Mouse (Mus musculus) lung, embryonic 14.5 days (tissue): ENCODE measurements at regions not wholly inside any gene's neighbourhood (a gene's known extent, or its start where the extent isn't known, plus 50 kb on each side); places are given as distances from the start of the nearest gene placed in this dataset.
A peak's percentile ranks its signal among the peaks of the same experiment; 100 is the strongest.

Experiments
- ATAC-seq: fragments of 200-750 bp; cut with Nextera tagmentation; 2 replicates; pipeline ENCODE4 v1.8.0; 2017; ENCODE audit warnings: mild to moderate bottlenecking, moderate TSS enrichment, moderate library complexity; ENCODE audit not compliant: insufficient read depth
- DNase-seq: peaks from one replicate; pipeline ENCODE4 v3.0.0-alpha.2; 2015
- H3K27ac ChIP-seq: fragments of 300-500 bp; sonication (generic); 2 replicates; pipeline ENCODE4 v1.5.1; 2014; ENCODE audit warnings: low read depth, mild to moderate bottlenecking, moderate library complexity
- H3K27me3 ChIP-seq: fragments of 300-500 bp; sonication (generic); 2 replicates; pipeline ENCODE4 v1.6.1; 2014; ENCODE audit warnings: low read length, control low read depth; ENCODE audit not compliant: insufficient read depth
- H3K36me3 ChIP-seq: fragments of 300-500 bp; sonication (generic); 2 replicates; pipeline ENCODE4 v1.6.1; 2014; ENCODE audit warnings: control low read depth; ENCODE audit not compliant: insufficient read depth
- H3K4me1 ChIP-seq: fragments of 300-500 bp; sonication (generic); 2 replicates; pipeline ENCODE4 v1.6.1; 2014; ENCODE audit warnings: antibody characterized with exemption, control low read depth; ENCODE audit not compliant: insufficient read depth
- H3K4me2 ChIP-seq: fragments of 300-500 bp; sonication (generic); 2 replicates; pipeline ENCODE4 v1.6.1; 2014; ENCODE audit warnings: mild to moderate bottlenecking
- H3K4me3 ChIP-seq: fragments of 300-500 bp; sonication (generic); 2 replicates; pipeline ENCODE4 v1.5.1; 2014; ENCODE audit warnings: low read depth, low read length
- H3K9ac ChIP-seq: fragments of 300-500 bp; sonication (generic); 2 replicates; pipeline ENCODE4 v1.6.1; 2014
- H3K9me3 ChIP-seq: fragments of 300-500 bp; sonication (generic); 2 replicates; pipeline ENCODE4 v1.6.1; 2016; ENCODE audit warnings: low read depth, low read length, control low read depth
- CTCF ChIP-seq: IDR thresholded peaks from 2 replicates; pipeline ENCODE4 v1.5.1; 2016; ENCODE audit warnings: antibody characterized with exemption, low read depth
- WGBS: fragments of 180-500 bp; shearing (Covaris S2); extraction: QIAGEN DNeasy Blood & Tissue Kit; methylation state at CpG from one replicate; pipeline ENCODE4 v1.1.7; 2014; 5-methylcytosine and 5-hydroxymethylcytosine counted together

DNA sequence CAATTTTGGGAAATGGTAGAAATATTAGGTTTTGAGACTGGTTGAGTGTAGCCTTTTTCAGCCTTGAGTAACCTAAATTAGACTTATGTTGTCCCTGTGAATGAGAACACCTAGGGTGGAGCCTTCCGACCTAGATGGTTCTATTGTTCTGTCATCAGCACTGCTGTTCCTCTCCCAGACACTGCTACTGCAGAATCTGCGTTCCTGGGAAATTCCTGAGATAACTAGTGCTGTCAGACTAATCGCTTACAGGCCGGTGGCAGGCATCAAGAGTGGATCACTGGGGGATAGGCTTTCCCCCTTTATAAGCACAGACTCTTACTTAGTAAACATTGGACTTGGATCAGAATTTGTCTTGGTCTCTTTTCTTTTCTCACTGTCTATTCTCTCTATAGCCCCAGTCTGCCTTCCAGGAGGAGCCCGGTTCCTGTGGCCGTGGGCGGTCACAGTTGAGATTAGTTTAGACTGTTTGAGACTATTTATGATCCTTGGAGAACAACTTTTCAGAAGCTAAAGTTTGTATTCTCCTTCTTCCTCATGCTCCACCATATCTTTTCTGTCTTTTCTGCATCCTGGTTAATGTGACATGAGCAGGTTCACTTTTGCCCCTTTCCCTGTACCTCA, 596.0 kb upstream of the Slc39a10 start:
- Histone ChIP-seq H3K27ac (no peak overlapping the region), H3K9ac (no peak overlapping the region), H3K4me3 (no peak overlapping the region), H3K27me3 (no peaks in the 10 kb centered on the region), H3K36me3 (no peaks in the 10 kb centered on the region), H3K4me1 (no peaks in the 10 kb centered on the region), H3K9me3 (no peaks in the 10 kb centered on the region), H3K4me2 (no peak overlapping the region)
- no peak for TF ChIP-seq CTCF
- WGBS: 49% methylated on average over 7 of the region's 7 CpGs
- DNase-seq (peak; percentile 8), ATAC-seq (no peak)

DNA sequence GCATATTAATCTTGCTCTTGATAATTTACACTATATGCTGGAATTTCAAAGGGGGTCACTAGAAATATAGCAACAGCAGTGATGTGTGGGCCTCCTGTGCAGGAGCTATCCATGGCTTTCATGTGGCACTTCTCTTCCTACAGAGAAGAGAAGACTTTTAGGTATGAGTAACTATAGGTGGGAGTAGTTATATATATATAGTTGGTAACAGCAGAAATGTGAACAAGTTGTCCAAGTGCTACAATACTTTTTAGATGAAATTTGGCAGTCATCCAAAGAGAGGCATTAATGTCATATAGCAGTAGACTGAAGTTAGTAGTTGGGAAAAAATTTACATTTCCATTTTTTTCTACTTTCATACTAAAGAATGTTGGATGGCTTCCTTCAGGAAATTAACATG, 593.4 kb upstream of the Slc39a10 start:
- no peak overlapping the region for H3K4me3 ChIP-seq
- TF ChIP-seq CTCF: no peak
- no peaks in the 10 kb centered on the region for H3K4me1 ChIP-seq
- ATAC-seq (no peak), DNase-seq (peak; percentile 54)
- no peak overlapping the region for H3K4me2 ChIP-seq
- no peaks in the 10 kb centered on the region for H3K36me3 ChIP-seq
- H3K9ac ChIP-seq: no peak overlapping the region
- no peak overlapping the region for H3K27ac ChIP-seq
- no peaks in the 10 kb centered on the region for H3K9me3 ChIP-seq
- no peaks in the 10 kb centered on the region for H3K27me3 ChIP-seq

- Histone ChIP-seq H3K4me1 (no peaks in the 10 kb centered on the region), H3K27me3 (no peaks in the 10 kb centered on the region), H3K4me2 (no peak overlapping the region), H3K9me3 (no peaks in the 10 kb centered on the region), H3K36me3 (no peaks in the 10 kb centered on the region), H3K27ac (no peak overlapping the region), H3K9ac (no peak overlapping the region), H3K4me3 (no peak overlapping the region)
- no peak for TF ChIP-seq CTCF
- DNase-seq: no peak
- WGBS: 70% methylated on average over 1 of the region's 1 CpGs
- ATAC-seq: no peak
These were observed 586.4 kb upstream of the Slc39a10 start for GRCm38 (mm10) chr1:47479059-47479458.

- no peak overlapping the region for H3K27ac ChIP-seq
- H3K4me2 ChIP-seq: no peak overlapping the region
- no peak overlapping the region for H3K4me3 ChIP-seq
- H3K4me1 ChIP-seq: no peaks in the 10 kb centered on the region
- no peak for TF ChIP-seq CTCF
- no peak for ATAC-seq
- H3K27me3 ChIP-seq: no peaks in the 10 kb centered on the region
- 55% methylated on average over 9 of the region's 9 CpGs for WGBS
- H3K9ac ChIP-seq: no peak overlapping the region
- no peak for DNase-seq
- no peaks in the 10 kb centered on the region for H3K36me3 ChIP-seq
- H3K9me3 ChIP-seq: no peaks in the 10 kb centered on the region
These were observed 574.1 kb upstream of the Slc39a10 start for GRCm38 (mm10) chr1:47466573-47467253.

- no peaks in the 10 kb centered on the region for H3K27me3 ChIP-seq
- no peaks in the 10 kb centered on the region for H3K36me3 ChIP-seq
- H3K4me3 ChIP-seq: no peak overlapping the region
- no peaks in the 10 kb centered on the region for H3K9me3 ChIP-seq
- no peak for TF ChIP-seq CTCF
- no peaks in the 10 kb centered on the region for H3K4me1 ChIP-seq
- H3K4me2 ChIP-seq: no peak overlapping the region
- ATAC-seq: no peak
- no peak for DNase-seq
- H3K27ac ChIP-seq: no peak overlapping the region
- 76% methylated on average over 6 of the region's 6 CpGs for WGBS
- H3K9ac ChIP-seq: no peak overlapping the region
These were observed 556.3 kb upstream of the Slc39a10 start for GRCm38 (mm10) chr1:47448737-47449489.

DNA sequence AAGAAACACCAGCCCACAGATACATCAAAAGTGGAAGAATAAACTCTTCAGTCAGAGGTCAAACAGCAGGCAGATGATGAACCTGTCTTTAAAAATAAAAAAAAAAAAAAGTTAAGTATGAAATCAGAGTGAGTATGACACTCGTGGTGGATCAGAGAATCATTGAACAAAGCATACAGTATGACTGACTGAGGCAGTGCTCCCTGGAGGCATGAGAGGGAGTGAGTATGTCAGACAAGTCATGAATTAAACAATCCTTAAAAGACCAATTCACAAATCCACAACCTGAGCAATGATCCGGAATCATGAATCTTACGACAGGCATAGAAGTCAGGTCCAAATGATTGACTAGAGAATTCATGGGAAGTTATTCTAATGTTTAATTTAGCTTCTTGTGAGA, 555.4 kb upstream of the Slc39a10 start:
- H3K9me3 ChIP-seq: no peaks in the 10 kb centered on the region
- no peaks in the 10 kb centered on the region for H3K36me3 ChIP-seq
- no peak overlapping the region for H3K4me2 ChIP-seq
- H3K4me1 ChIP-seq: no peaks in the 10 kb centered on the region
- 80% methylated on average over 3 of the region's 3 CpGs for WGBS
- no peak overlapping the region for H3K4me3 ChIP-seq
- TF ChIP-seq CTCF: no peak
- no peak overlapping the region for H3K27ac ChIP-seq
- no peak overlapping the region for H3K9ac ChIP-seq
- DNase-seq (no peak), ATAC-seq (no peak)
- no peaks in the 10 kb centered on the region for H3K27me3 ChIP-seq

DNA sequence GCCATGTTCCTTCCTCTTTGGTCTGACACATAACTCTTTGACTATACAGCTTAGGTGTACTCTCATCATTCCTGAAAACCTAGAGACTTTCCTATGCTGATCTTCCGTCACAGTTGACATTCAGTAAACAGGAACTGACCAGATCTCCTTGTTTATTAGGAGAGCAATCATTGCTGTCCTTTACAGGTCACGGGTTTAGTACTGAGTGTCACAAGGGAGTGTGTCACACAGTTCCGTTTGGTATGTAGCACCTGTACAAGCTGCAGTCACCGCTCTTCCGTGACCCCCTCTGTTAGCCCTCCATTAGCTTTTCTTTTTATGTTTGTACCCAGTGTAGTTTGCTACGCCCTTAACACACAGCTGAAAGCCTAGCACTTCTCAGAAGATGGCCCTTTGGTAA, 553.4 kb upstream of the Slc39a10 start:
- Histone ChIP-seq H3K4me3 (no peak overlapping the region), H3K4me1 (no peaks in the 10 kb centered on the region), H3K9ac (no peak overlapping the region), H3K27ac (no peak overlapping the region), H3K4me2 (no peak overlapping the region), H3K9me3 (no peaks in the 10 kb centered on the region), H3K27me3 (no peaks in the 10 kb centered on the region), H3K36me3 (no peaks in the 10 kb centered on the region)
- 40% methylated on average over 6 of the region's 6 CpGs for WGBS
- DNase-seq: no peak
- no peak for ATAC-seq
- TF ChIP-seq CTCF: no peak
